Mouse (Mus musculus) C2C12 (cell line): ENCODE data around the gene Rbbp6.

Source experiments
- CTCF ChIP-seq: IDR thresholded peaks from one replicate; pipeline ENCODE4 v1.5.1; 2011; ENCODE audit not compliant: control insufficient read depth, insufficient read depth, insufficient read length
- FOSL1 ChIP-seq: IDR thresholded peaks from one replicate; pipeline ENCODE4 v1.8.0; 2011; ENCODE audit warnings: mild to moderate bottlenecking, low read length; ENCODE audit not compliant: poor library complexity, insufficient read depth, severe bottlenecking
- MAX ChIP-seq: IDR thresholded peaks from one replicate; pipeline ENCODE4 v1.6.1; 2011; ENCODE audit warnings: mild to moderate bottlenecking, control low read depth
- MYOD1 ChIP-seq: IDR thresholded peaks from one replicate; pipeline ENCODE4 v1.6.1; 2011; ENCODE audit warnings: low read depth; ENCODE audit not compliant: control insufficient read depth, insufficient read length
- MYOG ChIP-seq: IDR thresholded peaks from one replicate; pipeline ENCODE4 v1.6.1; 2011; ENCODE audit not compliant: control insufficient read depth, insufficient read length; ENCODE audit errors: extremely low read depth

DNA sequence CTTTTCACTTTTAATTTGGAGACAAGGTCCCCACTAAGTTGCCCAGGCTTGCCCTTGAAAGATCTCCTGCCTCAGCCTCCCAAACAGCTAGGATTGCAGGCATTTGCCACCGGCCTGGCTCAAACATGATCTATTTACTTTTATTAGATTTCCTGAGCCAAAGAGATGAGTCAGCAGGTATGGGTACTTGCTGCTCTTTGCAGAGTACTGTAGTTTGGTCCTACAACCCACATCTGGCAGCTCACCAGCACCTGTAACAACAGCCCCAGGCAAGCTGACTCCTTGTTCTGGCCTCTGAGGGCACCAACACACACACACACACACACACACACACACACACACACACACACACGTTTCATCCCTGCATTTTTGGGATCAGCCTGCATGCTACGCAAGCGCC lies 14.0 kb upstream of the Rbbp6 start:
- no peak for TF ChIP-seq CTCF
- no peak for TF ChIP-seq MAX
- TF ChIP-seq MYOG: no peak
- no peak for TF ChIP-seq FOSL1
- no peak for TF ChIP-seq MYOD1
